Mouse (Mus musculus): ENCODE data around the gene Gm11985.

Gm11985 gene

GRCm38 (mm10) chr11:7193134-7193533, 4.8 kb upstream of the Gm11985 start:
- DNase-seq (ENCODE audit: low read depth, low spot score) = no peak
- H3K27me3 ChIP-seq (ENCODE audit: control insufficient read depth, insufficient read depth, low read length, poor library complexity, severe bottlenecking) = no peaks in the 10 kb centered on the region
- no peaks in the 10 kb centered on the region for H3K36me3 ChIP-seq (ENCODE audit: control insufficient read depth, insufficient read depth, low read length, poor library complexity, severe bottlenecking)

- DNase-seq (ENCODE audit: low read depth, low spot score) = no peak
- H3K36me3 ChIP-seq (ENCODE audit: control insufficient read depth, insufficient read depth, low read length, poor library complexity, severe bottlenecking) = no peaks in the 10 kb centered on the region
- no peaks in the 10 kb centered on the region for H3K27me3 ChIP-seq (ENCODE audit: control insufficient read depth, insufficient read depth, low read length, poor library complexity, severe bottlenecking)
Observed at GRCm38 (mm10) chr11:7192710-7193109, 4.3 kb upstream of the Gm11985 start.

GRCm38 (mm10) chr11:7187472-7187871, 897 bp downstream of the Gm11985 start:
- DNase-seq (ENCODE audit: low read depth, low spot score) = no peak
- Histone ChIP-seq H3K27me3 (ENCODE audit: control insufficient read depth, insufficient read depth, low read length, poor library complexity, severe bottlenecking) (no peaks in the 10 kb centered on the region), H3K36me3 (ENCODE audit: control insufficient read depth, insufficient read depth, low read length, poor library complexity, severe bottlenecking) (no peaks in the 10 kb centered on the region)

- Histone ChIP-seq H3K27me3 (ENCODE audit: control insufficient read depth, insufficient read depth, low read length, poor library complexity, severe bottlenecking) (no peaks in the 10 kb centered on the region), H3K36me3 (ENCODE audit: control insufficient read depth, insufficient read depth, low read length, poor library complexity, severe bottlenecking) (no peaks in the 10 kb centered on the region)
- no peak for DNase-seq (ENCODE audit: low read depth, low spot score)
Observed at GRCm38 (mm10) chr11:7184420-7184819, 3.9 kb downstream of the Gm11985 start.

GRCm38 (mm10) chr11:7182409-7183042, 5.8 kb downstream of the Gm11985 start:
- DNase-seq (ENCODE audit: low read depth, low spot score) = no peak
- no peaks in the 10 kb centered on the region for H3K36me3 ChIP-seq (ENCODE audit: control insufficient read depth, insufficient read depth, low read length, poor library complexity, severe bottlenecking)
- H3K27me3 ChIP-seq (ENCODE audit: control insufficient read depth, insufficient read depth, low read length, poor library complexity, severe bottlenecking) = no peaks in the 10 kb centered on the region

GRCm38 (mm10) chr11:7179276-7179675, 9.1 kb downstream of the Gm11985 start:
- H3K27me3 ChIP-seq (ENCODE audit: control insufficient read depth, insufficient read depth, low read length, poor library complexity, severe bottlenecking) = no peaks in the 10 kb centered on the region
- no peaks in the 10 kb centered on the region for H3K36me3 ChIP-seq (ENCODE audit: control insufficient read depth, insufficient read depth, low read length, poor library complexity, severe bottlenecking)
- no peak for DNase-seq (ENCODE audit: low read depth, low spot score)

DNA sequence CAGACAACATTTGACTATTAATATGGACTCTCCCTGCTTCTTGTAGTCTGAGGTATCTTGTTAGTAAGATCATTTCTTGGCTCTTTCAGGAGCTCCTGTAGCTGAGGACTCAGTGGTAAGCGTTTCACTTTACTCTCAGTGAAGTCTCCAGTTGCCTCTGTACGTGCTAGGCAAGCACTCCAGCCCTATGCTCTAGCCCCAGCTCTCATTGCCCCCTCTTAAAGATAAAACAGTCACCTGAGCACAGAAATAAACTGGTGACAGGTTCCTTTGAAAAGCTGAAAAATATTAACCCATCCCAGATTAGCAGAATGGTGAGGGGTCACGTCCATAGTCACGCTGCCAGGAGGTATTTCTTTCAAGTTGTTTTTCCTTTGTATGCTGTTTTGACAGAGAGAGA, 9.6 kb downstream of the Gm11985 start:
- Histone ChIP-seq H3K36me3 (ENCODE audit: control insufficient read depth, insufficient read depth, low read length, poor library complexity, severe bottlenecking) (no peaks in the 10 kb centered on the region), H3K27me3 (ENCODE audit: control insufficient read depth, insufficient read depth, low read length, poor library complexity, severe bottlenecking) (no peaks in the 10 kb centered on the region)
- DNase-seq (ENCODE audit: low read depth, low spot score) = no peak

- Histone ChIP-seq H3K36me3 (ENCODE audit: control insufficient read depth, insufficient read depth, low read length, poor library complexity, severe bottlenecking) (no peaks in the 10 kb centered on the region), H3K27me3 (ENCODE audit: control insufficient read depth, insufficient read depth, low read length, poor library complexity, severe bottlenecking) (no peaks in the 10 kb centered on the region)
- no peak for DNase-seq (ENCODE audit: low read depth, low spot score)
Observed at GRCm38 (mm10) chr11:7173664-7174063, 14.7 kb downstream of the Gm11985 start.

- no peaks in the 10 kb centered on the region for H3K36me3 ChIP-seq (ENCODE audit: control insufficient read depth, insufficient read depth, low read length, poor library complexity, severe bottlenecking)
- no peak for DNase-seq (ENCODE audit: low read depth, low spot score)
Observed at GRCm38 (mm10) chr11:7169645-7170044, 18.7 kb downstream of the Gm11985 start.

GRCm38 (mm10) chr11:7164416-7164815, 24.0 kb downstream of the Gm11985 start:
- H3K27me3 ChIP-seq (ENCODE audit: control insufficient read depth, insufficient read depth, low read length, poor library complexity, severe bottlenecking) = no peaks in the 10 kb centered on the region
- no peaks in the 10 kb centered on the region for H3K36me3 ChIP-seq (ENCODE audit: control insufficient read depth, insufficient read depth, low read length, poor library complexity, severe bottlenecking)
- no peak for DNase-seq (ENCODE audit: low read depth, low spot score)

More at GRCm38 (mm10) chr11:7169645-7170044, 18.7 kb downstream of the Gm11985 start:
- H3K27me3 ChIP-seq (ENCODE audit: control insufficient read depth, insufficient read depth, low read length, poor library complexity, severe bottlenecking) = no peaks in the 10 kb centered on the region

GRCm38 (mm10) chr11:7161502-7162174, 26.7 kb downstream of the Gm11985 start:
- H3K27me3 ChIP-seq (ENCODE audit: control insufficient read depth, insufficient read depth, low read length, poor library complexity, severe bottlenecking) = no peaks in the 10 kb centered on the region
- H3K36me3 ChIP-seq (ENCODE audit: control insufficient read depth, insufficient read depth, low read length, poor library complexity, severe bottlenecking) = no peaks in the 10 kb centered on the region
- DNase-seq (ENCODE audit: low read depth, low spot score) = peak; percentile 3

DNA sequence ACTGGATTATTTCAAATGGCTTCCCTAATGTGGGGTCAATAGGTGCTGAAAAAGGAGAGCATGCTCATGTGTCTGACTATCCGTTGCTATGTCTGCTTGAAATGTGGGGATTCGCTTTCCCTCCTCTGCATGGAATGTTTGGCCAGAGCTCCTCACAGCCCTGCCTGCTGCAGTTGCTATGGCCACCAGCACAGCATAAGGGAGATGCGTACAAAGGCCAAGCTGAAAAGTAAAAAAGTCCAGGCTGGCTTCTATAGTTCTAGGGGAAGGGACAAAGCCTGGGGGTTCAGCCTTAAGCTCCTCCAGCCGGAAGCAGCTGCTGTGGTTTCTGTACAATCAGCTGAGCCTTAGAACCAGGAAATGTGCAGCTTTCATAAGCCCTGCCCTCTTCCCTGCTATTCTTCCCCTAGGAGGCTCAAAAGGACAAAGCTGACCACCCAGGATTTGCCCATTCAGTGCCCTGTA, 27.7 kb downstream of the Gm11985 start:
- no peak for DNase-seq (ENCODE audit: low read depth, low spot score)
- no peaks in the 10 kb centered on the region for H3K36me3 ChIP-seq (ENCODE audit: control insufficient read depth, insufficient read depth, low read length, poor library complexity, severe bottlenecking)

DNA sequence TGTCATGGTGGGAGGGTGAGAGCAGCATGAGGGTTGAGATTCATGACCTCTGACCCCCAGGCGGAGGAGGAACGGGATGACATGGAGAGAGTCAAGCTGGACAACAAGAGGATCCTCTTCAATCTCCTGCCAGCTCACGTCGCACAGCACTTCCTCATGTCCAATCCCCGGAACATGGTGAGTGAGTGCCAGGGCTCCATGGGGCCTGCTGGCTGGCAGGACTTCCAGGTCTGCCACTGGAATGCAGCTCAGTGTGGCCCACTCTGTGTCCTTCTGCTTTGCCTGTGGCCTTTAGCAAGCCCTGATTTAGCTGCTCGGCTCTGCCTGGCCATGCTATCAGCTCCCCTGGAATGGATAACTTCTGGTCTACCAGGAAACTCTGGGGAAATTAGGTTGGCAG, 28.2 kb downstream of the Gm11985 start:
- DNase-seq (ENCODE audit: low read depth, low spot score) = no peak
- H3K36me3 ChIP-seq (ENCODE audit: control insufficient read depth, insufficient read depth, low read length, poor library complexity, severe bottlenecking) = no peaks in the 10 kb centered on the region

More for the DNA sequence above, 27.7 kb downstream of the Gm11985 start:
- no peaks in the 10 kb centered on the region for H3K27me3 ChIP-seq (ENCODE audit: control insufficient read depth, insufficient read depth, low read length, poor library complexity, severe bottlenecking)

GRCm38 (mm10) chr11:7158196-7158595, 30.2 kb downstream of the Gm11985 start:
- H3K27me3 ChIP-seq (ENCODE audit: control insufficient read depth, insufficient read depth, low read length, poor library complexity, severe bottlenecking) = no peaks in the 10 kb centered on the region
- no peak for DNase-seq (ENCODE audit: low read depth, low spot score)
- H3K36me3 ChIP-seq (ENCODE audit: control insufficient read depth, insufficient read depth, low read length, poor library complexity, severe bottlenecking) = no peaks in the 10 kb centered on the region

More for the DNA sequence above, 28.2 kb downstream of the Gm11985 start:
- no peaks in the 10 kb centered on the region for H3K27me3 ChIP-seq (ENCODE audit: control insufficient read depth, insufficient read depth, low read length, poor library complexity, severe bottlenecking)

DNA sequence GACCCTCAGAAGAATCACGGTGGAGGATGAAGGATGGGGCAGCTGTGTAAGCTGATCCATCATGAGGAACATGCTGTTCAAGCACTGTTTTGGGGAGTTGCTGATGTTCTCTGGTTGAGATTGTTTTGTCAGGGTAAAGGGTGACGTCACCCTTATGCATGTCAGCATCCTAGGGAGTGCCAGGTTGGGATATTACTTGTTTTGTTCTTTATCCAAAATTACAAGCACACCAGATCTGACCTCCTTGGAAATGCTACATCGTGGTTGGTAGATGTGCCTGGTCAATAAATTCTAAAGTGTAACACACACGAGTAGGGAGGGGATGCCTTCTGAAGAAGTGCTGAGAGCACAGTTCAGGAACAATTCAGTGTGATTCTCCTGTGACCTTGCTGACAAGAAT, 31.9 kb downstream of the Gm11985 start:
- no peak for DNase-seq (ENCODE audit: low read depth, low spot score)
- Histone ChIP-seq H3K36me3 (ENCODE audit: control insufficient read depth, insufficient read depth, low read length, poor library complexity, severe bottlenecking) (no peaks in the 10 kb centered on the region), H3K27me3 (ENCODE audit: control insufficient read depth, insufficient read depth, low read length, poor library complexity, severe bottlenecking) (no peaks in the 10 kb centered on the region)

All from splenic B cell, adult 2 months (primary cell).